Mouse (Mus musculus) CH12.LX (cell line): ENCODE data around the gene Tinf2.

ENCODE experiments used
- CTCF ChIP-seq, 2 experiments: IDR thresholded peaks in 1 of 2; conservative IDR thresholded peaks in 1 of 2; 2 replicates each; pipeline ENCODE4 v1.5.1; 2011 to 2012; ENCODE audit warnings: low read depth in 2 of 2, low read length in 2 of 2, improper control_type of control experiment in 1 of 2, inconsistent platforms in 1 of 2, mild to moderate bottlenecking in 1 of 2, moderate library complexity in 1 of 2
- EP300 ChIP-seq: IDR thresholded peaks from 2 replicates; pipeline ENCODE4 v1.6.1; 2011; ENCODE audit warnings: low read length, improper control_type of control experiment
- MAX ChIP-seq: IDR thresholded peaks from 2 replicates; pipeline ENCODE4 v1.6.1; 2011; ENCODE audit warnings: low read length, improper control_type of control experiment
- POLR2A ChIP-seq: IDR thresholded peaks from 2 replicates; pipeline ENCODE4 v1.6.1; 2011; ENCODE audit warnings: low read depth, mild to moderate bottlenecking, improper control_type of control experiment, low read length

GRCm38 (mm10) chr14:55713729-55714122 is 32.1 kb upstream of the Tinf2 start, which contains the start of gene Tgm1:
- TF ChIP-seq POLR2A, result no peak
- TF ChIP-seq EP300, result no peak
- no peak for TF ChIP-seq MAX
- TF ChIP-seq CTCF (conservative IDR thresholded peaks at IDR 0.05 in 1 of 2, IDR thresholded peaks at IDR 0.05 in 1 of 2; ENCODE audit: low read depth in 2 of 2, low read length in 2 of 2), result no peak
